Mouse (Mus musculus): Measurements from ENCODE around the gene Kctd19. TPM values are rescaled to one million over a fixed set of nuclear protein-coding genes. Genes with fewer than 3 reads are reported as not detected.

Gene Kctd19
- total RNA-seq, 2 experiments from 2014 or later = not detected

- no peak for DNase-seq
Measured at GRCm38 (mm10) chr8:105419800-105420199, 6.5 kb upstream of the Kctd19 start.

- DNase-seq = no peak
Measured at GRCm38 (mm10) chr8:105418992-105419391, 5.7 kb upstream of the Kctd19 start.

GRCm38 (mm10) chr8:105409947-105410346 lies 3.4 kb downstream of the Kctd19 start:
- DNase-seq = no peak

- DNase-seq = no peak
Measured at GRCm38 (mm10) chr8:105408331-105408730, 5.0 kb downstream of the Kctd19 start.

- no peak for DNase-seq
Measured at GRCm38 (mm10) chr8:105406416-105406815, 6.9 kb downstream of the Kctd19 start.

- no peak for DNase-seq
Measured at GRCm38 (mm10) chr8:105404496-105404895, 8.8 kb downstream of the Kctd19 start.

- DNase-seq = no peak
Measured at GRCm38 (mm10) chr8:105403467-105403866, 9.8 kb downstream of the Kctd19 start.

GRCm38 (mm10) chr8:105400016-105400415 lies 13.3 kb downstream of the Kctd19 start:
- no peak for DNase-seq

- no peak for DNase-seq
Measured at GRCm38 (mm10) chr8:105397747-105398146, 15.6 kb downstream of the Kctd19 start.

- DNase-seq = no peak
Measured at GRCm38 (mm10) chr8:105393915-105394314, 19.4 kb downstream of the Kctd19 start.

- no peak for DNase-seq
Measured at GRCm38 (mm10) chr8:105393089-105393787, 20.1 kb downstream of the Kctd19 start.

- DNase-seq = peak; percentile 50
Measured at GRCm38 (mm10) chr8:105389096-105389495, 24.2 kb downstream of the Kctd19 start.

GRCm38 (mm10) chr8:105387151-105387550 lies 26.2 kb downstream of the Kctd19 start:
- DNase-seq = no peak

- no peak for DNase-seq
Measured at GRCm38 (mm10) chr8:105384070-105384469, 29.2 kb downstream of the Kctd19 start.

- no peak for DNase-seq
Measured at GRCm38 (mm10) chr8:105380308-105380707, 33.0 kb downstream of the Kctd19 start.

- no peak for DNase-seq
Measured at GRCm38 (mm10) chr8:105378673-105379072, 34.6 kb downstream of the Kctd19 start.

- DNase-seq = no peak
Measured at GRCm38 (mm10) chr8:105374513-105374966, 38.8 kb downstream of the Kctd19 start.

GRCm38 (mm10) chr8:105373032-105373431 lies 40.3 kb downstream of the Kctd19 start, which contains the start of gene Plekhg4:
TSS of gene Plekhg4 (plus strand) at chr8:105373274.
- DNase-seq = no peak

- DNase-seq = no peak
Measured at GRCm38 (mm10) chr8:105372473-105372872, 40.8 kb downstream of the Kctd19 start.

GRCm38 (mm10) chr8:105367107-105367506 lies 46.2 kb downstream of the Kctd19 start:
- DNase-seq = no peak

GRCm38 (mm10) chr8:105361751-105362702 lies 51.3 kb downstream of the Kctd19 start:
- no peak for DNase-seq

- no peak for DNase-seq
Measured at GRCm38 (mm10) chr8:105359646-105360045, 53.7 kb downstream of the Kctd19 start.

- no peak for DNase-seq
Measured at GRCm38 (mm10) chr8:105359208-105359607, 54.1 kb downstream of the Kctd19 start.
